Mouse (Mus musculus): Measurements from ENCODE around the gene Ets1.

DNA sequence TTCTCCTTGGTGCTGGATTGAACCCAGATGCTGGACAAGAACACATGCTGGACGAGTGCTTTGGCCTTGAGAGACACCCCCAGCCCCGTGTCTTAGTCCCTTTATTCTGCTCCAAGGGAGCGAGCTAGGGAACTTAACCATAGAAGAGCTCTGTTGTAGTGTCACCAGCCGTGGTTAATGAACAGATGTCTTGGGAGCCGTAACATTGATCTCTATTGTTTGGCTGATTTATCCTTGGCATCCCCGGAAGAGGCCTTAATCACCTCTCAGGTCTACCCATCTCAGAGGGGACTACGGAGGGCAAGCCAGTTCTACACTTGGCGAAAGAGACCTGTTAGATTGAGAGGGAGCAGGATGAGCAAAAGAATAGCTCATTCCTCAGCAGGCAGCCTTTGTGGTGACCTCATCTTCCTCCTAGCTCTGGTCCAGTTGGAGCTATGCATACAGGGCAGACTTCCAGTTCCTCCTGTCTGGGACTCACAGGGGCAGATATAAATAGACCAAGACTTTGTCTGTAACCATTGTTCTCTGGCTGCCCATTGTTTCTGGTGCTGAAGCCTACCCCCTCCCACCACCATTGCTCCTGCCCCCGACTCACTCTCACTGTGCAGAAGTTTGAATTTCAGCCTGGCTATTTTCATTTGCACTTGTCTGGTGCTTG is 79.9 kb downstream of the Ets1 start:
- TF ChIP-seq GATA1 (IDR thresholded peaks at IDR 0.05; ENCODE audit: borderline replicate concordance, low read length): no peak
- TF ChIP-seq FLI1 (IDR thresholded peaks at IDR 0.05; ENCODE audit: low read length): no peak
